Mouse (Mus musculus): ENCODE measurements at regions not wholly inside any gene's neighbourhood (a gene's known extent, or its start where the extent isn't known, plus 50 kb on each side); places are given as distances from the start of the nearest gene placed in this dataset.

- DNase-seq: no peak
These were observed 843.4 kb downstream of the Cdh8 start for GRCm38 (mm10) chr8:98572597-98573514.

GRCm38 (mm10) chr8:98566661-98567060 lies 849.6 kb downstream of the Cdh8 start:
- DNase-seq: no peak

GRCm38 (mm10) chr8:98518459-98518858 lies 897.8 kb downstream of the Cdh8 start:
- no peak for DNase-seq

- no peak for DNase-seq
These were observed 901.0 kb downstream of the Cdh8 start for GRCm38 (mm10) chr8:98515246-98515645.

GRCm38 (mm10) chr8:98496793-98497192 lies 919.5 kb downstream of the Cdh8 start:
- no peak for DNase-seq

GRCm38 (mm10) chr8:98463375-98464030 lies 952.8 kb downstream of the Cdh8 start:
- no peak for DNase-seq

GRCm38 (mm10) chr8:98455539-98455938 lies 960.7 kb downstream of the Cdh8 start:
- no peak for DNase-seq
